Mouse (Mus musculus): Measurements from ENCODE around the gene Gstz1. TPM values are rescaled to one million over a fixed set of nuclear protein-coding genes. Genes with fewer than 3 reads are reported as not detected.

Gstz1 gene
- total and polyA plus RNA-seq, 3 experiments, result 19.7 to 27.5 (median 22.3) TPM

GRCm38 (mm10) chr12:87137439-87138341 is 9.3 kb upstream of the Gstz1 start:
- Histone ChIP-seq H3K27me3 (replicated peaks) (no peaks in the 10 kb centered on the region), H3K4me3 (replicated peaks in 1 of 3; ENCODE audit: low read depth in 2 of 3, low read length in 2 of 3, poor library complexity in 1 of 3) (no peak overlapping the region), H3K4me2 (ENCODE audit: insufficient read depth, low read depth, poor library complexity, severe bottlenecking) (no peak overlapping the region), H3K79me2 (replicated peaks; ENCODE audit: control insufficient read depth, extremely low read depth, insufficient read depth, poor library complexity, severe bottlenecking) (no peaks in the 10 kb centered on the region), H3K4me1 (ENCODE audit: control insufficient read depth in 1 of 2, insufficient read depth in 2 of 2) (peaks cover 0 to 3% of the 10 kb centered on the region in 2 experiments; a peak in 1 of 4 replicates), H3K36me3 (replicated peaks in 1 of 2; ENCODE audit: control insufficient read depth in 1 of 2, insufficient read depth in 1 of 2, low read length in 1 of 2) (peaks cover 8 to 35% of the 10 kb centered on the region in 2 experiments), H3K27ac (ENCODE audit: insufficient read depth, low read depth) (no peak overlapping the region), H3K9ac (ENCODE audit: insufficient read depth, low read depth) (no peak overlapping the region), H3K9me3 (replicated peaks; ENCODE audit: low read length) (no peaks in the 10 kb centered on the region)
- dilution Hi-C loops (cut with MboI; ENCODE audit: extremely low pct_ligation_motif_present, extremely low pct_unique_long_range_greater_than_20kb, low sequenced_read_pairs) (no loop called here), in situ Hi-C loops (cut with MboI; ENCODE audit: low pct_ligation_motif_present, low pct_unique_long_range_greater_than_20kb, low sequenced_read_pairs) (no loop called here)
- DNase-seq (ENCODE audit: extremely low read depth), result no peak
- TF ChIP-seq GABPA (IDR thresholded peaks at IDR 0.05; ENCODE audit: insufficient replicate concordance, low read depth, low read length) (no peak), JUN (IDR thresholded peaks at IDR 0.05; ENCODE audit: insufficient read depth, low read depth, low read length) (no peak), USF2 (conservative IDR thresholded peaks at IDR 0.05; ENCODE audit: low read depth, low read length) (no peak), ZC3H11A (IDR thresholded peaks at IDR 0.05; ENCODE audit: low read depth, low read length) (no peak), NELFE (IDR thresholded peaks at IDR 0.05; ENCODE audit: low read depth, low read length) (no peak), ETS1 (conservative IDR thresholded peaks at IDR 0.05; ENCODE audit: low read depth, low read length) (no peak), MAFK (IDR thresholded peaks at IDR 0.05; ENCODE audit: insufficient replicate concordance, low read length) (no peak)

DNA sequence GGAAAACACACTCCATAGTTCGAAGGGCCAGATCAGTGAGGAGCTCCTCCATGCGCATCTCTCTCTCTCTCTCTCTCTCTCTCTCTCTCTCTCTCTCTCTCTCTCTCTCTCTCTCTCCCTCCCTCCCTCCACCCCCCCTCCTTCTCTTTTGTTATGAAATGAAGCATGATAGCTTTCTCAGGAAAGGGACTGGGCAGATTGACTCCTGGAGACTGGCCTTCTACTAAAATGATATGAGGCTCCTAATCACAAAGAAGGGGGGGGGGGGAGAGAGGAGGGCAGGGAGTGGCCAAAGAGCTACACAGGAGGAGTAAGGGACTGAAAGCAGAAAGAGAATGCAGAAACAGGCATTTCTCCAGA is 8.6 kb upstream of the Gstz1 start:
- Histone ChIP-seq H3K36me3 (replicated peaks in 1 of 2; ENCODE audit: control insufficient read depth in 1 of 2, insufficient read depth in 1 of 2, low read length in 1 of 2) (peaks cover 8 to 31% of the 10 kb centered on the region in 2 experiments), H3K9ac (ENCODE audit: insufficient read depth, low read depth) (no peak overlapping the region), H3K4me3 (replicated peaks in 1 of 3; ENCODE audit: low read depth in 2 of 3, low read length in 2 of 3, poor library complexity in 1 of 3) (no peak overlapping the region), H3K4me1 (ENCODE audit: control insufficient read depth in 1 of 2, insufficient read depth in 2 of 2) (peaks cover 0 to 3% of the 10 kb centered on the region in 2 experiments; a peak in 1 of 4 replicates), H3K27ac (ENCODE audit: insufficient read depth, low read depth) (no peak overlapping the region), H3K27me3 (replicated peaks) (no peaks in the 10 kb centered on the region), H3K4me2 (ENCODE audit: insufficient read depth, low read depth, poor library complexity, severe bottlenecking) (no peak overlapping the region), H3K79me2 (replicated peaks; ENCODE audit: control insufficient read depth, extremely low read depth, insufficient read depth, poor library complexity, severe bottlenecking) (no peaks in the 10 kb centered on the region), H3K9me3 (replicated peaks; ENCODE audit: low read length) (no peaks in the 10 kb centered on the region)
- in situ Hi-C loops (cut with MboI; ENCODE audit: low pct_ligation_motif_present, low pct_unique_long_range_greater_than_20kb, low sequenced_read_pairs) (no loop called here), dilution Hi-C loops (cut with MboI; ENCODE audit: extremely low pct_ligation_motif_present, extremely low pct_unique_long_range_greater_than_20kb, low sequenced_read_pairs) (no loop called here)
- TF ChIP-seq MEF2A (IDR thresholded peaks at IDR 0.05; ENCODE audit: borderline replicate concordance, low read depth, low read length) (no peak), KAT2A (IDR thresholded peaks at IDR 0.05; ENCODE audit: insufficient replicate concordance, low read length) (no peak), UBTF (IDR thresholded peaks at IDR 0.05; ENCODE audit: low read depth, low read length) (no peak), ELF1 (IDR thresholded peaks at IDR 0.05; ENCODE audit: low read depth, low read length) (no peak), POLR2A (IDR thresholded peaks at IDR 0.05; ENCODE audit: low read depth, low read length) (no peak)
- DNase-seq (ENCODE audit: extremely low read depth), result no peak

All from CH12.LX (cell line).